Mouse (Mus musculus) forebrain, embryonic 11.5 days (tissue): ENCODE results near the gene Gm20532. TPM values are rescaled to one million over a fixed set of nuclear protein-coding genes. Genes with fewer than 3 reads are reported as not detected.

Experiments
- ATAC-seq: fragments of 200-750 bp; cut with Nextera tagmentation; replicated peaks from 2 replicates; pipeline ENCODE4 v1.8.0; 2017; ENCODE audit warnings: moderate TSS enrichment; ENCODE audit not compliant: low FRiP score
- DNase-seq: peaks from one replicate; pipeline ENCODE4 v3.0.0-alpha.2; 2017; ENCODE audit warnings: low spot score
- H3K27ac ChIP-seq: fragments of 300-500 bp; sonication (generic); 2 replicates; pipeline ENCODE4 v1.5.1; 2014; ENCODE audit warnings: low read depth, low read length
- H3K27me3 ChIP-seq: fragments of 300-500 bp; sonication (generic); 2 replicates; pipeline ENCODE4 v1.6.1; 2014; ENCODE audit warnings: mild to moderate bottlenecking, low read length, mixed read lengths; ENCODE audit not compliant: control insufficient read depth, insufficient read depth
- H3K36me3 ChIP-seq: fragments of 300-500 bp; sonication (generic); 2 replicates; pipeline ENCODE4 v1.6.1; 2014; ENCODE audit warnings: mild to moderate bottlenecking, low read length, moderate library complexity, mixed read lengths; ENCODE audit not compliant: control insufficient read depth, insufficient read depth
- H3K4me1 ChIP-seq: fragments of 300-500 bp; sonication (generic); replicated peaks from 2 replicates; pipeline ENCODE4 v1.6.1; 2014; ENCODE audit warnings: low read length, mixed read lengths; ENCODE audit not compliant: control insufficient read depth, insufficient read depth
- H3K4me2 ChIP-seq: fragments of 300-500 bp; sonication (generic); 2 replicates; pipeline ENCODE4 v1.6.1; 2014; ENCODE audit warnings: low read depth, mild to moderate bottlenecking, low read length, moderate library complexity, mixed read lengths; ENCODE audit not compliant: severe bottlenecking
- H3K4me3 ChIP-seq: fragments of 300-500 bp; sonication (generic); 2 replicates; pipeline ENCODE4 v1.5.1; 2014; ENCODE audit warnings: low read depth, low read length
- H3K9ac ChIP-seq: fragments of 300-500 bp; sonication (generic); 2 replicates; pipeline ENCODE4 v1.6.1; 2014; ENCODE audit warnings: low read length
- H3K9me3 ChIP-seq: fragments of 300-500 bp; sonication (generic); 2 replicates; pipeline ENCODE4 v1.6.1; 2016; ENCODE audit warnings: low read length, mixed read lengths; ENCODE audit not compliant: control insufficient read depth
- WGBS: fragments of 180-500 bp; shearing (Covaris S2); extraction: QIAGEN DNeasy Blood & Tissue Kit; methylation state at CpG from one replicate; pipeline ENCODE4 v1.1.7; 2014; 5-methylcytosine and 5-hydroxymethylcytosine counted together
- polyA plus RNA-seq: library from polyadenylated mRNA; unstranded; fragments of >200 nt; fragmentation: Nextera tagmentation; extraction: Ambion mirVana; gene quantifications from 2 replicates; pipeline ENCODE4 v1.2.1, GENCODE M21; 2014

Gene Gm20532
- polyA plus RNA-seq, 1 experiment from 2014 or later: not detected

- Histone ChIP-seq H3K4me2 (no peak overlapping the region), H3K9ac (no peak overlapping the region), H3K9me3 (no peaks in the 10 kb centered on the region), H3K27ac (no peak overlapping the region), H3K27me3 (no peaks in the 10 kb centered on the region), H3K36me3 (peaks cover 15% of the 10 kb centered on the region), H3K4me1 (peaks cover 14% of the 10 kb centered on the region; the same call in 1 of the 2 replicates), H3K4me3 (no peak overlapping the region)
- DNase-seq (peak; percentile 20), ATAC-seq (no peak)
- 84% methylated on average over 7 of the region's 7 CpGs for WGBS
Observed at GRCm38 (mm10) chr2:26641006-26641647, 54.7 kb downstream of the Gm20532 start.

GRCm38 (mm10) chr2:26643942-26644341 lies 57.5 kb downstream of the Gm20532 start:
- Histone ChIP-seq H3K9me3 (no peaks in the 10 kb centered on the region), H3K27me3 (no peaks in the 10 kb centered on the region), H3K9ac (no peak overlapping the region), H3K4me2 (no peak overlapping the region), H3K36me3 (no peaks in the 10 kb centered on the region), H3K27ac (no peak overlapping the region), H3K4me1 (peaks cover 2% of the 10 kb centered on the region; the same call in 1 of the 2 replicates), H3K4me3 (no peak overlapping the region)
- DNase-seq (no peak), ATAC-seq (no peak)
- 62% methylated on average over 2 of the region's 2 CpGs for WGBS

- WGBS: 34% methylated on average over 3 of the region's 3 CpGs
- Histone ChIP-seq H3K9ac (no peak overlapping the region), H3K27me3 (no peaks in the 10 kb centered on the region), H3K36me3 (no peaks in the 10 kb centered on the region), H3K27ac (no peak overlapping the region), H3K9me3 (no peaks in the 10 kb centered on the region), H3K4me3 (no peak overlapping the region), H3K4me1 (no peaks in the 10 kb centered on the region), H3K4me2 (no peak overlapping the region)
- ATAC-seq (peak; percentile 94), DNase-seq (peak; percentile 94)
Observed at GRCm38 (mm10) chr2:26646643-26647293, 60.3 kb downstream of the Gm20532 start.

- ATAC-seq (no peak), DNase-seq (no peak)
- WGBS: 77% methylated on average over 1 of the region's 1 CpGs
- Histone ChIP-seq H3K27me3 (no peaks in the 10 kb centered on the region), H3K4me2 (no peak overlapping the region), H3K27ac (no peak overlapping the region), H3K9me3 (no peaks in the 10 kb centered on the region), H3K4me1 (no peaks in the 10 kb centered on the region), H3K4me3 (no peak overlapping the region), H3K36me3 (no peaks in the 10 kb centered on the region), H3K9ac (no peak overlapping the region)
Observed at GRCm38 (mm10) chr2:26654687-26655086, 68.2 kb downstream of the Gm20532 start.

DNA sequence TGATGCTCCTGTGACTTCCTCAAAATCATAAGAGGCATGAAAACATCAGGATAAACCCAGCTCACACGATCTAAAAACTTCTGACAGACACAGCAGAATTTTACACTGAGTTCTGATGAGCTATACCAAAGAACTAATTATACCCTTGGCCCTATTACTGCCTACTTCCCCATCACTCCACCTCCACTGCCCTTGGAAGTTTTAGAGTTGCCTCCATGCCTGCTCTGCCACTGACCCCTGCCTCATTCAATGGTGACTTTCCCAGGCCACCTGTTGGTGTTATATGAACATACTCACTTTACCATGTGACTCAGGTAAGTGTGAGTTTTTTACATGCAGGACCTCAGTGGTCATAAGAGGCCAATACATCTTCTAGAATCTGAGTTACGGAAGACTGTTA lies 71.0 kb downstream of the Gm20532 start:
- H3K4me2 ChIP-seq: no peak overlapping the region
- 91% methylated on average over 2 of the region's 2 CpGs for WGBS
- H3K4me1 ChIP-seq: no peaks in the 10 kb centered on the region
- H3K9ac ChIP-seq: no peak overlapping the region
- no peak overlapping the region for H3K27ac ChIP-seq
- no peaks in the 10 kb centered on the region for H3K27me3 ChIP-seq
- H3K4me3 ChIP-seq: no peak overlapping the region
- ATAC-seq (no peak), DNase-seq (no peak)
- H3K36me3 ChIP-seq: no peaks in the 10 kb centered on the region
- H3K9me3 ChIP-seq: no peaks in the 10 kb centered on the region

- peak overlapping the region; percentile 51 for H3K4me2 ChIP-seq
- 2% methylated on average over 19 of the region's 20 CpGs for WGBS
- H3K4me1 ChIP-seq: no peaks in the 10 kb centered on the region
- H3K9me3 ChIP-seq: no peaks in the 10 kb centered on the region
- H3K9ac ChIP-seq: no peak overlapping the region
- no peaks in the 10 kb centered on the region for H3K27me3 ChIP-seq
- no peaks in the 10 kb centered on the region for H3K36me3 ChIP-seq
- H3K27ac ChIP-seq: no peak overlapping the region
- ATAC-seq: no peak
- DNase-seq: peak; percentile 54
- H3K4me3 ChIP-seq: peak overlapping the region; percentile 21
Observed at GRCm38 (mm10) chr2:26661143-26661752, 74.8 kb downstream of the Gm20532 start.

- ATAC-seq: no peak
Observed at GRCm38 (mm10) chr2:26661768-26662508, 75.5 kb downstream of the Gm20532 start.

GRCm38 (mm10) chr2:26662509-26662882 lies 76.1 kb downstream of the Gm20532 start:
- ATAC-seq: no peak
- H3K36me3 ChIP-seq: no peaks in the 10 kb centered on the region
- no peak overlapping the region for H3K27ac ChIP-seq
- H3K9me3 ChIP-seq: no peaks in the 10 kb centered on the region
- H3K4me1 ChIP-seq: no peaks in the 10 kb centered on the region
- WGBS: 80% methylated on average over 13 of the region's 13 CpGs
- no peak overlapping the region for H3K4me3 ChIP-seq
- no peak overlapping the region for H3K4me2 ChIP-seq
- DNase-seq: no peak
- no peak overlapping the region for H3K9ac ChIP-seq
- no peaks in the 10 kb centered on the region for H3K27me3 ChIP-seq

More at GRCm38 (mm10) chr2:26661768-26662508, 75.5 kb downstream of the Gm20532 start:
- Histone ChIP-seq H3K27me3 (no peaks in the 10 kb centered on the region), H3K4me3 (peak overlapping the region; percentile 21), H3K9me3 (no peaks in the 10 kb centered on the region), H3K4me2 (peak overlapping the region; percentile 51), H3K4me1 (no peaks in the 10 kb centered on the region), H3K27ac (no peak overlapping the region), H3K9ac (no peak overlapping the region), H3K36me3 (no peaks in the 10 kb centered on the region)
- WGBS: 51% methylated on average over 29 of the region's 29 CpGs
- peak; percentile 52 for DNase-seq
